Comparison of ENCODE assay signal across 21 mouse cellular contexts in the genomic region with DNA sequence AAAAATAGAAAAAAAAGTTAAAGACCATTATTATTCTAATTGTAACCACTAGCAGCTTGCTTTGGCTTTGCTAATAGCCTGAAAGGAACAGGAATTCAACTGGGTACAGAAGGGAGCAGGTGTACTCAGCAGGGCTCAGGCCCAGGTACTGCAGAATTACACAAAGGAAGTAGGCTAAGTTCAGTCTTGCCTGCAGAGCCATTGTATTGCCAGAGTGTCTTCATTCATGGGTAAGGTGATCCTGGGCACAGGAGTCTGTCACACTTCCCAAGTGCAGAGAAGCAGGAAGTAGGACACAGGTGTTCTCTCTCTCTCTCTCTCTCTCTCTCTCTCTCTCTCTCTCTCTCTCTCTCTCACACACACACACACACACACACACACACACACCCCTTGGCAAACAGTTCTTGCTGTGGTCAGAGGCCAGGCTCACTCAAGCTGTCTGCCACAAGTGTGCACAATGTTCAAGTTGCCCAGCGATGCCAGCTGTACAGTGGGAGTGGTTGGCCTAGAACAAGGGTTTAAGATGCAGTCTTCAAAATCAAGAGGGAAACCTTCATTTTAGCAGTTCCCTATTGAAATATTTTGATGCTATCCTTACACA. TPM values are rescaled to one million over a fixed set of nuclear protein-coding genes. Genes with fewer than 3 reads are reported as not detected.
DNase-seq lines count a peak whose midpoint lies in the region; ATAC-seq and TF ChIP-seq lines count a peak whose summit lies in the region.
"Had no signal": no experiment of that assay in that cellular context is flagged by ENCODE, and none has a peak within 500 bp of the region (broad histone marks: within the 10 kb centered on the region; RNA-seq: fewer than 3 reads in every experiment).

No protein-coding gene starts in this region.

- peaks cover 2% of the 10 kb centered on the region; the same call in 1 of the 2 replicates for H3K36me3 ChIP-seq in spleen, adult 2 months (ENCODE audit: control insufficient read depth, insufficient read depth, low read length)
- 0 out of 2 replicates have a peak, but pooled peaks cover 9% of the 10 kb centered on the region for H3K36me3 ChIP-seq in thymus, adult 2 months (ENCODE audit: control insufficient read depth, insufficient read depth, low read length)
- no peaks in the 10 kb centered on the region for H3K36me3 ChIP-seq in heart, embryonic 11.5 days (ENCODE audit: control insufficient read depth, insufficient read depth, low read length)
- H3K36me3 ChIP-seq: forebrain, embryonic 12.5 days; heart, embryonic 12.5 days; midbrain, embryonic 13.5 days had no signal

- no peak overlapping the region for H3K9ac ChIP-seq in heart, embryonic 11.5 days (ENCODE audit: low read depth, low read length)
- H3K9ac ChIP-seq: forebrain, embryonic 12.5 days; heart, embryonic 12.5 days; midbrain, embryonic 13.5 days had no signal

- peak overlapping the region; percentile 39; the same call in 1 of the 2 replicates for H3K27ac ChIP-seq in spleen, adult 2 months (ENCODE audit: insufficient read depth, low read length)
- peak overlapping the region; percentile 62 for H3K27ac ChIP-seq in thymus, adult 2 months (ENCODE audit: control insufficient read depth, insufficient read depth, low read length)
- H3K27ac ChIP-seq in heart, embryonic 11.5 days (ENCODE audit: low read depth, low read length), result no peak overlapping the region
- H3K27ac ChIP-seq: forebrain, embryonic 12.5 days; hindbrain, postnatal 0 days; macrophage; midbrain, embryonic 13.5 days had no signal

- TF ChIP-seq POLR2A in spleen, adult 2 months (IDR thresholded peaks at IDR 0.05; ENCODE audit: low read depth, low read length), result no peak
- TF ChIP-seq POLR2A in thymus, adult 2 months (IDR thresholded peaks at IDR 0.05; ENCODE audit: control insufficient read depth, extremely low read depth, insufficient read depth, low read length, poor library complexity), result no peak

- no peaks in the 10 kb centered on the region for H3K9me3 ChIP-seq in heart, embryonic 11.5 days (replicated peaks; ENCODE audit: control insufficient read depth, low read length)
- H3K9me3 ChIP-seq: forebrain, embryonic 12.5 days; heart, embryonic 12.5 days; midbrain, embryonic 13.5 days had no signal

- no peak for TF ChIP-seq CTCF in spleen, adult 2 months (IDR thresholded peaks at IDR 0.05; ENCODE audit: extremely low read depth, insufficient read depth, insufficient read length, insufficient replicate concordance)
- TF ChIP-seq CTCF in thymus, adult 2 months (IDR thresholded peaks at IDR 0.05; ENCODE audit: borderline replicate concordance, control insufficient read depth, extremely low read depth, insufficient read depth, low read length, poor library complexity), result no peak

- H3K4me3 ChIP-seq in spleen, adult 2 months (ENCODE audit: extremely low read depth, insufficient read depth, insufficient read length), result no peak overlapping the region
- H3K4me3 ChIP-seq in thymus, adult 2 months (ENCODE audit: control insufficient read depth, insufficient read depth, low read length), result no peak overlapping the region
- no peak overlapping the region for H3K4me3 ChIP-seq in heart, embryonic 11.5 days (ENCODE audit: low read depth, low read length)
- H3K4me3 ChIP-seq: forebrain, embryonic 12.5 days; heart, embryonic 12.5 days; midbrain, embryonic 13.5 days; myocyte had no signal

- H3K4me2 ChIP-seq in heart, embryonic 11.5 days, result no peak overlapping the region
- H3K4me2 ChIP-seq: forebrain, embryonic 12.5 days; heart, embryonic 12.5 days; midbrain, embryonic 13.5 days had no signal

- H3K4me1 ChIP-seq in spleen, adult 2 months (ENCODE audit: control insufficient read depth, insufficient read depth, insufficient read length), result peaks cover 32% of the 10 kb centered on the region
- H3K4me1 ChIP-seq in thymus, adult 2 months (replicated peaks; ENCODE audit: control insufficient read depth, insufficient read depth, low read length), result peaks cover 15% of the 10 kb centered on the region
- no peaks in the 10 kb centered on the region for H3K4me1 ChIP-seq in heart, embryonic 11.5 days (ENCODE audit: control insufficient read depth, insufficient read depth, low read length)
- H3K4me1 ChIP-seq: forebrain, embryonic 12.5 days; heart, embryonic 12.5 days; midbrain, embryonic 13.5 days had no signal

- 0% methylated on average over 1 of the region's 1 CpGs for WGBS in spleen, adult 2 months
- WGBS in thymus, adult 2 months, result 6% methylated on average over 1 of the region's 1 CpGs
- WGBS in heart, embryonic 11.5 days (ENCODE audit: insufficient replicate concordance), result 88% methylated on average over 1 of the region's 1 CpGs

- DNase-seq in spleen, adult 2 months (ENCODE audit: low read depth in 1 of 2, low spot score in 2 of 2), result no peak
- no peak for DNase-seq in spleen, postnatal 14 days (ENCODE audit: low spot score in 2 of 2)
- DNase-seq in thymus, adult 2 months, result peak; percentile 57
- no peak for DNase-seq in urinary bladder, adult 2 months (ENCODE audit: low spot score)
- DNase-seq in yolk sac, embryonic 10.5 days (ENCODE audit: low spot score), result no peak
- DNase-seq: adrenal gland, postnatal 10 days; B cell, adult 2 months; cerebellum, adult 2 months; gastrocnemius, postnatal 36 days; kidney, adult 8-10 months; kidney, postnatal 4 days; lung, adult 2 months; retina, postnatal 1 day had no signal

- peak; percentile 29; the same call in 1 of the 2 replicates for ATAC-seq in common myeloid progenitor, adult 5-6 weeks (replicated peaks; ENCODE audit: low read depth, poor library complexity, severe bottlenecking)
- no peak for ATAC-seq in heart, embryonic 11.5 days (replicated peaks; ENCODE audit: insufficient number of reproducible peaks, low FRiP score, low TSS enrichment)
- ATAC-seq: hindbrain, postnatal 0 days; midbrain, embryonic 13.5 days had no signal

- no peaks in the 10 kb centered on the region for H3K27me3 ChIP-seq in spleen, adult 2 months (ENCODE audit: control insufficient read depth, insufficient read depth, low read length)
- H3K27me3 ChIP-seq in thymus, adult 2 months (ENCODE audit: control insufficient read depth, insufficient read depth, low read length), result no peaks in the 10 kb centered on the region
- H3K27me3 ChIP-seq in heart, embryonic 11.5 days (ENCODE audit: control insufficient read depth, insufficient read depth, low read length), result no peaks in the 10 kb centered on the region
- H3K27me3 ChIP-seq: forebrain, embryonic 12.5 days; heart, embryonic 12.5 days; midbrain, embryonic 13.5 days had no signal

RNA-seq across cellular contexts. Expression of a gene that starts 21.2 kb away (rescaled TPM):
- 239 and 294 TPM in 2 replicates for polyA plus RNA-seq in spleen, adult 2 months (2012; rRNA removed)
- total RNA-seq in common myeloid progenitor, adult 5-6 weeks (2017), result 219 and 223 TPM in 2 replicates
- polyA plus RNA-seq in thymus, adult 2 months (2012; rRNA removed), result 469 and 490 TPM in 2 replicates
- polyA plus RNA-seq in urinary bladder, adult 2 months (2012; rRNA removed), result 11.8 and 12.3 TPM in 2 replicates
- 1.1 and 1.2 TPM in 2 replicates for polyA plus RNA-seq in heart, embryonic 11.5 days (2014; fragmentation: Nextera tagmentation; extraction: Ambion mirVana)
- polyA plus RNA-seq: myocyte had no signal

Comparison
In these comparisons a context has a peak if more than half of its experiments do, and no peak if none do; other contexts are left out.
1. RNA of a gene that starts 21.2 kb away (polyA plus RNA-seq): 469 to 490 TPM in thymus, adult 2 months and 239 to 294 TPM in spleen, adult 2 months; 11.8 to 12.3 TPM in urinary bladder, adult 2 months and 1.1 to 1.2 TPM in heart, embryonic 11.5 days; every median in the first group is over 10 times any median in the second.